Comparison of ENCODE assay signal across 10 mouse cellular contexts in the genomic region with DNA sequence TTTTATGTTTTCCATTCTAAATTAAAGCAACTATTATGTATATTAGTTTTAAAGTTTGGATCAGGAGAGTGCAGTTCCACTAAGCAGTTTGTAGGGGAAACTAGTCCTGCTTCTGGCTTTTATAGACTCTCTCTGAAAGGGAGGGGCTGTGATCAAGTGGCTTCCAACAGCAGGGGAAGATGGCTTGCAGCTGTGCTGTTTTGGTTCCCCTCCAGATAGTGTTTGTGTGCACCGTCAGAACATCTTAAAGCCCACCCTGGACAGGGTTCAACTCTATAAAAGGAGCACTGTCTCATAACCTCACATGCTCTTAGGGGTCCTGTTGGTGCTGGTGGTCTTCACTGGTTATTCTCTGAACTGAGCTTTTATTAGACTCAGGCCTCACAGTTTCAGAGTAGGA.
DNase-seq lines count a peak whose midpoint lies in the region; ATAC-seq lines count a peak whose summit lies in the region.
"Had no signal": no experiment of that assay in that cellular context is flagged by ENCODE, and none has a peak within 500 bp of the region (broad histone marks: within the 10 kb centered on the region; RNA-seq: fewer than 3 reads in every experiment).

No protein-coding gene starts in this region.

- H3K27ac ChIP-seq in embryonic facial prominence, embryonic 12.5 days: peak overlapping the region; percentile 73
- H3K27ac ChIP-seq in embryonic facial prominence, embryonic 10.5 days (replicated peaks): no peak overlapping the region
- peak overlapping the region; percentile 77 for H3K27ac ChIP-seq in stomach, embryonic 15.5 days
- H3K27ac ChIP-seq: liver, embryonic 12.5 days had no signal

- no peaks in the 10 kb centered on the region for H3K36me3 ChIP-seq in embryonic facial prominence, embryonic 12.5 days
- H3K36me3 ChIP-seq in embryonic facial prominence, embryonic 10.5 days (replicated peaks): no peaks in the 10 kb centered on the region
- no peaks in the 10 kb centered on the region for H3K36me3 ChIP-seq in stomach, embryonic 15.5 days
- H3K36me3 ChIP-seq: liver, embryonic 12.5 days had no signal

- no peak for DNase-seq in embryonic facial prominence, embryonic 10.5 days (ENCODE audit: low spot score)
- peak; percentile 34 for DNase-seq in thymus, postnatal 14 days
- DNase-seq in thymus, adult 18-20 months: no peak
- DNase-seq in kidney, postnatal 36 days: peak; percentile 36 to 47
- DNase-seq in yolk sac, embryonic 10.5 days (ENCODE audit: low spot score): no peak
- no peak for DNase-seq in adrenal gland, adult (ENCODE audit: inconsistent age in 2 of 2, low spot score in 1 of 2)

- H3K4me1 ChIP-seq in embryonic facial prominence, embryonic 12.5 days: peaks cover 18% of the 10 kb centered on the region
- H3K4me1 ChIP-seq in embryonic facial prominence, embryonic 10.5 days: peaks cover 24% of the 10 kb centered on the region
- H3K4me1 ChIP-seq in stomach, embryonic 15.5 days: peaks cover 23% of the 10 kb centered on the region

- no peak for ATAC-seq in embryonic facial prominence, embryonic 12.5 days (ENCODE audit: insufficient number of reproducible peaks, insufficient read depth, low FRiP score, low TSS enrichment)
- peak; percentile 78; the same call in 1 of the 2 replicates for ATAC-seq in stomach, embryonic 15.5 days (ENCODE audit: insufficient read depth, low FRiP score, low read depth)
- ATAC-seq: liver, embryonic 12.5 days had no signal

- no peaks in the 10 kb centered on the region for H3K9me3 ChIP-seq in embryonic facial prominence, embryonic 12.5 days
- no peaks in the 10 kb centered on the region for H3K9me3 ChIP-seq in embryonic facial prominence, embryonic 10.5 days
- no peaks in the 10 kb centered on the region for H3K9me3 ChIP-seq in stomach, embryonic 15.5 days
- H3K9me3 ChIP-seq: liver, embryonic 12.5 days had no signal

- H3K4me3 ChIP-seq in embryonic facial prominence, embryonic 12.5 days: no peak overlapping the region
- no peak overlapping the region for H3K4me3 ChIP-seq in embryonic facial prominence, embryonic 10.5 days
- no peak overlapping the region for H3K4me3 ChIP-seq in stomach, embryonic 15.5 days (replicated peaks)
- H3K4me3 ChIP-seq: erythroblast, embryonic 14.5 days; liver, embryonic 12.5 days had no signal

- no peaks in the 10 kb centered on the region for H3K27me3 ChIP-seq in embryonic facial prominence, embryonic 12.5 days
- no peaks in the 10 kb centered on the region for H3K27me3 ChIP-seq in embryonic facial prominence, embryonic 10.5 days (replicated peaks; ENCODE audit: low read depth, poor library complexity, severe bottlenecking)
- H3K27me3 ChIP-seq in stomach, embryonic 15.5 days (replicated peaks): no peaks in the 10 kb centered on the region
- H3K27me3 ChIP-seq: liver, embryonic 12.5 days had no signal

- 23% methylated on average over 1 of the region's 1 CpGs for WGBS in embryonic facial prominence, embryonic 12.5 days
- WGBS in embryonic facial prominence, embryonic 10.5 days: 24% methylated on average over 1 of the region's 1 CpGs
- 24% methylated on average over 1 of the region's 1 CpGs for WGBS in stomach, embryonic 15.5 days

- H3K4me2 ChIP-seq in embryonic facial prominence, embryonic 12.5 days (replicated peaks): no peak overlapping the region
- H3K4me2 ChIP-seq in stomach, embryonic 15.5 days: no peak overlapping the region
- H3K4me2 ChIP-seq: liver, embryonic 12.5 days had no signal

- H3K9ac ChIP-seq in embryonic facial prominence, embryonic 12.5 days: no peak overlapping the region
- no peak overlapping the region for H3K9ac ChIP-seq in stomach, embryonic 15.5 days
- H3K9ac ChIP-seq: liver, embryonic 12.5 days had no signal

Comparison
In these comparisons a context has a peak if more than half of its experiments do, and no peak if none do; other contexts are left out.
1. DNase-seq: peak in thymus, postnatal 14 days (single experiment) and kidney, postnatal 36 days (2 of 2); none in embryonic facial prominence, embryonic 10.5 days (single experiment), thymus, adult 18-20 months (0 of 2), yolk sac, embryonic 10.5 days (single experiment) and adrenal gland, adult (0 of 2).